20 mouse cellular contexts compared by ENCODE assay signal in the genomic region with DNA sequence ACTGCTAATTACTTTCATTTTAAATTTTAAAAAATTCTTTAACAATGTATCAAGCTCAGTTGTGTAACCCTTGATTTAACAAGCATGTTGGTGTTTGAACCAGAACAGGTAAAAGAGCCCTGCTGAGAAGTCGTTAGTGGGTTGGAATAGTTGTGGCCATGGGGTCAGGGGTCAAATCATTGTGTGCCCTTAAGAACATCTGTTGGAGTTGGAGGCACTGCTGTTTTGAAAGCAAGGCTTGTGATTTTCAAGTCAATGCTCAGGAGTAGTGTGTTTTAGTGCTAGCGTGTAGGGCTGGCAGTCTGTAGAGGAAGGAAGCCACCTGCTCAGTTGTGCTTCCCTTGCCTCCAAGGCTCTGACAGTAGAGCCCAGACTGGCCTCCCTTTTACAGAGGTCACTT.
"Had no signal": no experiment of that assay in that cellular context is flagged by ENCODE, and none has a peak within 500 bp of the region (broad histone marks: within the 10 kb centered on the region; RNA-seq: fewer than 3 reads in every experiment).

No protein-coding gene starts in this region.

- H3K36me3 ChIP-seq: limb, embryonic 12.5 days; limb, embryonic 15.5 days; liver, embryonic 12.5 days; liver, embryonic 15.5 days; midbrain, embryonic 10.5 days; midbrain, embryonic 13.5 days; neural tube, embryonic 13.5 days; stomach, embryonic 15.5 days had no signal

- ATAC-seq: intestine, postnatal 0 days; liver, embryonic 12.5 days; midbrain, embryonic 13.5 days; midbrain, embryonic 16.5 days had no signal

- H3K27me3 ChIP-seq: limb, embryonic 12.5 days; limb, embryonic 15.5 days; liver, embryonic 12.5 days; liver, embryonic 15.5 days; midbrain, embryonic 13.5 days; neural tube, embryonic 13.5 days; stomach, embryonic 15.5 days had no signal

- H3K9me3 ChIP-seq: limb, embryonic 12.5 days; limb, embryonic 15.5 days; liver, embryonic 12.5 days; liver, embryonic 15.5 days; midbrain, embryonic 10.5 days; midbrain, embryonic 13.5 days; neural tube, embryonic 13.5 days; stomach, embryonic 15.5 days had no signal

- H3K27ac ChIP-seq: kidney, postnatal 0 days; limb, embryonic 12.5 days; limb, embryonic 15.5 days; liver, embryonic 12.5 days; liver, embryonic 15.5 days; macrophage; midbrain, embryonic 10.5 days; midbrain, embryonic 13.5 days; neural tube, embryonic 13.5 days; stomach, embryonic 15.5 days had no signal

- H3K4me2 ChIP-seq: limb, embryonic 12.5 days; limb, embryonic 15.5 days; liver, embryonic 12.5 days; liver, embryonic 15.5 days; midbrain, embryonic 13.5 days; neural tube, embryonic 13.5 days; stomach, embryonic 15.5 days had no signal

- H3K9ac ChIP-seq: limb, embryonic 12.5 days; limb, embryonic 15.5 days; liver, embryonic 12.5 days; liver, embryonic 15.5 days; midbrain, embryonic 13.5 days; neural tube, embryonic 13.5 days; stomach, embryonic 15.5 days had no signal

- DNase-seq: kidney, adult 2 months; kidney, postnatal 25 days; layer of hippocampus, adult 9-11 months; lung, adult 2 months; retina, postnatal 1 day; thymus, postnatal 25 days had no signal

- H3K4me3 ChIP-seq: layer of hippocampus, adult 2 months; limb, embryonic 12.5 days; limb, embryonic 15.5 days; liver, embryonic 12.5 days; liver, embryonic 15.5 days; midbrain, embryonic 10.5 days; midbrain, embryonic 13.5 days; myocyte; neural tube, embryonic 13.5 days; stomach, embryonic 15.5 days had no signal
